Mouse (Mus musculus) erythroblast, embryonic 14.5 days (primary cell): ENCODE data around the gene Ddx42.

ENCODE experiments used
- GATA1 ChIP-seq: IDR thresholded peaks from 2 replicates; pipeline ENCODE4 v1.6.1; 2012; ENCODE audit warnings: low read length, inconsistent platforms, mixed read lengths
- TAL1 ChIP-seq: IDR thresholded peaks from 3 replicates; pipeline ENCODE4 v1.6.1; 2012; ENCODE audit warnings: low read length, inconsistent platforms, mixed read lengths

DNA sequence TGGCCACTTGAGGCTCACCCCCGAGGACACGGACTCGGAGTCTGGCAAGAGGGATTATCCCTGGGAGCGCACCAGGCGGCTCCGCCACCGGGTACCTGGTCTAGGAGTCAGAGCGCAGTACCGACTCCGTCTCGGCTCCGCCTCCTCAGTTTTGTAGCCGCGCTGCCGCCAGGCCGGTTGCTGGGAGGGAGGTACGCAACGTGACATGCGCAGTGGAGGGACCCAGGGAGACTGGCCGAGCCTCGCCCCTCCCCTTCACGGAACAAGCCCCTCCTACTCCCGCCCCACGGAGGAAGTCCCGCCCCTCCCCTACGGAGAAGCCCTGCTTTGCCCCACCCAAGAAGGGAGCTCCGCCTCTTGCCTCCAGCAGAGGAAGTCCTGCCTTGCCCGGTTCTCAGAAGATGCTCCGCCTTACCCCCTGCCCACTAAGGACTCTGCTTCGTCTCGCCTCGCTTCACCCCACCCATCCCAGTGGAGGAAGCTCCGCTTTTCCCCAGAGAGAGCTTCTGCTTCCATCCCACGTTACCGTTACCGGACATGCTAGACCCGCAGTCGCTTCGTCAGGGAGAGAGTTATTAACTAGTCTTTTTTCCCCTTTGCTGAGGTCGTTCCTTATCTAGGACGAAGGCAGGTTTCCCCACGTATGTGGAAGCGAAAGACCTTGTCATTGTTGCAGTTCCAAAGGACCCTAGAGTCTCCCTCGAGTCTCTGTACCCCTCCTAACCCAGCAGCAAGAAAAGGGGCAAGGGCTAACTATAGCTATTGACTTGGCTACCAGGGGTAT is 23.2 kb upstream of the Ddx42 start:
- TF ChIP-seq TAL1, result no peak
- no peak for TF ChIP-seq GATA1
